Mouse (Mus musculus): ENCODE measurements around the gene Sall4.

GRCm38 (mm10) chr2:168761141-168761540 is 6.6 kb downstream of the Sall4 start:
- TF ChIP-seq POLR2A (IDR thresholded peaks at IDR 0.05; ENCODE audit: low read depth, low read length) (no peak), CTCF (IDR thresholded peaks at IDR 0.05; ENCODE audit: borderline replicate concordance, insufficient read depth, low read length) (no peak)

Data from embryonic fibroblast, embryonic 13.5 days (primary cell).